In genomic region chr10:129845994-129846393, GRCm38 (mm10) we compare ENCODE assay signal across 26 mouse cellular contexts. TPM values are rescaled to one million over a fixed set of nuclear protein-coding genes. Genes with fewer than 3 reads are reported as not detected.
"Had no signal": no experiment of that assay in that cellular context is flagged by ENCODE, and none has a peak within 500 bp of the region (broad histone marks: within the 10 kb centered on the region; RNA-seq: fewer than 3 reads in every experiment).

Olfr812 (minus strand) TSS chr10:129846094.

- DNase-seq: retina, postnatal 1 day; right cerebral cortex, adult 18-20 months; right cerebral cortex, postnatal 14 days; right cerebral cortex, postnatal 25 days; right cerebral cortex, postnatal 4 days; spleen, adult 18-20 months; thymus, adult 18-20 months; thymus, adult 2 months; thymus, postnatal 14 days; thymus, postnatal 25 days; thymus, postnatal 36 days; thymus, postnatal 4 days had no signal

- H3K27me3 ChIP-seq: neural tube, embryonic 12.5 days; neural tube, embryonic 13.5 days; neural tube, embryonic 15.5 days; stomach, embryonic 15.5 days had no signal

- H3K9ac ChIP-seq: neural tube, embryonic 12.5 days; neural tube, embryonic 13.5 days; neural tube, embryonic 15.5 days; stomach, embryonic 15.5 days had no signal

- H3K36me3 ChIP-seq: neural tube, embryonic 12.5 days; neural tube, embryonic 13.5 days; neural tube, embryonic 15.5 days; stomach, embryonic 15.5 days had no signal

- H3K4me1 ChIP-seq: neural tube, embryonic 12.5 days; neural tube, embryonic 13.5 days; neural tube, embryonic 15.5 days; stomach, embryonic 15.5 days had no signal

- H3K4me3 ChIP-seq: neural tube, embryonic 12.5 days; neural tube, embryonic 13.5 days; neural tube, embryonic 15.5 days; stomach, embryonic 15.5 days had no signal

- H3K4me2 ChIP-seq: neural tube, embryonic 12.5 days; neural tube, embryonic 13.5 days; neural tube, embryonic 15.5 days; stomach, embryonic 15.5 days had no signal

- H3K27ac ChIP-seq: neural tube, embryonic 12.5 days; neural tube, embryonic 13.5 days; neural tube, embryonic 15.5 days; stomach, embryonic 15.5 days; stomach, postnatal 0 days had no signal

- H3K9me3 ChIP-seq: neural tube, embryonic 12.5 days; neural tube, embryonic 13.5 days; neural tube, embryonic 15.5 days; stomach, embryonic 15.5 days had no signal

RNA-seq across cellular contexts. Expression of gene Olfr812, which starts in this region (rescaled TPM):
- total RNA-seq: neutrophil, adult 5-6 weeks had no signal
- polyA plus RNA-seq: neural tube, embryonic 12.5 days; neural tube, embryonic 13.5 days; neural tube, embryonic 14.5 days; neural tube, embryonic 15.5 days; small intestine, adult 2 months; spleen, adult 2 months; stomach, embryonic 14.5 days; stomach, embryonic 15.5 days; stomach, embryonic 16.5 days; stomach, postnatal 0 days; testis, adult 2 months; thymus, adult 2 months; thymus, postnatal 0 days; urinary bladder, adult 2 months had no signal
